Mouse (Mus musculus) forebrain, embryonic 14.5 days (tissue): ENCODE data around the gene Lpin3. TPM values are rescaled to one million over a fixed set of nuclear protein-coding genes. Genes with fewer than 3 reads are reported as not detected.

Experiments used
- ATAC-seq: fragments of 200-750 bp; cut with Nextera tagmentation; 2 replicates; pipeline ENCODE4 v1.8.0; 2017; ENCODE audit warnings: mild to moderate bottlenecking, moderate library complexity
- DNase-seq: peaks from one replicate; pipeline ENCODE4 v3.0.0-alpha.2; 2015; ENCODE audit warnings: low spot score
- H3K27ac ChIP-seq: fragments of 300-500 bp; sonication (generic); 2 replicates; pipeline ENCODE4 v1.5.1; 2014; ENCODE audit warnings: low read depth, mild to moderate bottlenecking, control low read depth, low read length, moderate library complexity
- H3K27me3 ChIP-seq: fragments of 300-500 bp; sonication (generic); replicated peaks from 2 replicates; pipeline ENCODE4 v1.6.1; 2014; ENCODE audit warnings: low read length, control low read depth, mixed read lengths; ENCODE audit not compliant: control insufficient read depth, insufficient read depth
- H3K36me3 ChIP-seq: fragments of 300-500 bp; sonication (generic); 2 replicates; pipeline ENCODE4 v1.6.1; 2014; ENCODE audit warnings: low read length, control low read depth; ENCODE audit not compliant: control insufficient read depth, insufficient read depth
- H3K4me1 ChIP-seq: fragments of 300-500 bp; sonication (generic); 2 replicates; pipeline ENCODE4 v1.6.1; 2014; ENCODE audit warnings: antibody characterized with exemption, low read length, control low read depth; ENCODE audit not compliant: control insufficient read depth, insufficient read depth
- H3K4me2 ChIP-seq: fragments of 300-500 bp; sonication (generic); 2 replicates; pipeline ENCODE4 v1.6.1; 2014; ENCODE audit warnings: mild to moderate bottlenecking, control low read depth, low read length
- H3K4me3 ChIP-seq: fragments of 300-500 bp; sonication (generic); 2 replicates; pipeline ENCODE4 v1.5.1; 2014; ENCODE audit warnings: low read depth, low read length, control low read depth
- H3K9ac ChIP-seq: fragments of 300-500 bp; sonication (generic); 2 replicates; pipeline ENCODE4 v1.6.1; 2014; ENCODE audit warnings: mild to moderate bottlenecking, low read length, control low read depth, moderate library complexity
- H3K9me3 ChIP-seq: fragments of 300-500 bp; sonication (generic); replicated peaks from 2 replicates; pipeline ENCODE4 v1.6.1; 2016; ENCODE audit warnings: low read length, control low read depth, mixed read lengths; ENCODE audit not compliant: control insufficient read depth
- WGBS: fragments of 180-500 bp; shearing (Covaris S2); extraction: QIAGEN DNeasy Blood & Tissue Kit; methylation state at CpG from one replicate; pipeline ENCODE4 v1.1.7; 2014; 5-methylcytosine and 5-hydroxymethylcytosine counted together
- polyA plus RNA-seq: library from polyadenylated mRNA; unstranded; fragments of >200 nt; fragmentation: Nextera tagmentation; extraction: Ambion mirVana; gene quantifications from 2 replicates; pipeline ENCODE4 v1.2.1, GENCODE M21; 2014

Lpin3 gene
- polyA plus RNA-seq, result 0.08 TPM in 1 of 2 replicates, not detected in the other

DNA sequence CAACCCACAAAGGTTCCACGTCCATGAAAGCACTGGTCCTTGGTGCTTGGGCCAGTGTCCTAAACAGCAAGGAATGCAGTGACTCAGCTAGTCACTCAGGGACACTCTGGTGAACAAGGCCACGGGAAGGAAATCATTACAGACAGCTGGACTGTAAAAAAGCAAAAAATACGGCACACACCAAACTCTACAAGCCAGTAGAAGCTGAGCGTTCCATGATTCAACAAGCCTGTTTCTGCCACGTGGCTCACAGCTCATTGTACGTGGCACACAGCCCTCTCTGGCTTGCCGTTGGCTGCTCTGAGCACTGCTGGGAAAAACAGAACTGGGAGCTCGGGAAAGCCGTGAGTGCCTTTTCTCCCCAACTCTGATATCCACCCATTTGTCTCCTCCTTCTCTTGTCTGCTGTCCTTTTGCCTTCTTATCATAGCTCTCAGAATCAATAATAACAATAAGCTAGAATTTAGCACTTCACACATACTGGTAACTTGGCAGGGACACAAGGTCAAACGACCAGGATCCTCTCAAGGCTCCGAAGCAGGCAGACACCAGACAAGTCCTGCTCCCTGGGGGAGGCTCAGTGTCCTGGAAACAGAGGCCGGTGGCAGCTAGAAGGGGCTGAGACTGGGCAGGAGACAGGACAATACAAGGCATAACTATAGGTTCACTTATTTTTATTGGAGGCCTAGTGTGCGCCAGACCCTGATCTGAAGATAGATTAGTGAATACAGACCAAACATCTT lies at the start of gene Lpin3:
Gene Lpin3 (plus strand): TSS at position 218 of the 743 bp plus-strand sequence.
- Histone ChIP-seq H3K27me3 (no peaks in the 10 kb centered on the region), H3K9me3 (0 out of 2 replicates have a peak, but pooled peaks cover 2% of the 10 kb centered on the region), H3K4me3 (no peak within 1 kb of the TSS), H3K36me3 (no peaks in the 10 kb centered on the region), H3K4me1 (no peaks in the 10 kb centered on the region), H3K9ac (no peak within 1 kb of the TSS), H3K27ac (no peak within 1 kb of the TSS), H3K4me2 (no peak within 1 kb of the TSS)
- ATAC-seq (no peak), DNase-seq (peak; percentile 22)
- WGBS, result 73% methylated on average over 13 of the region's 13 CpGs

GRCm38 (mm10) chr2:160840838-160841237 lies 39.6 kb upstream of the Lpin3 start:
- Histone ChIP-seq H3K4me3 (no peak overlapping the region), H3K9me3 (no peaks in the 10 kb centered on the region), H3K27ac (no peak overlapping the region), H3K36me3 (no peaks in the 10 kb centered on the region), H3K27me3 (no peaks in the 10 kb centered on the region), H3K4me1 (no peaks in the 10 kb centered on the region), H3K9ac (no peak overlapping the region), H3K4me2 (no peak overlapping the region)
- peak; percentile 30 for DNase-seq
- ATAC-seq, result no peak

- no peak overlapping the region for H3K4me2 ChIP-seq
- no peaks in the 10 kb centered on the region for H3K27me3 ChIP-seq
- no peak overlapping the region for H3K4me3 ChIP-seq
- DNase-seq, result no peak
- H3K27ac ChIP-seq, result no peak overlapping the region
- H3K9ac ChIP-seq, result no peak overlapping the region
- H3K36me3 ChIP-seq, result no peaks in the 10 kb centered on the region
- no peaks in the 10 kb centered on the region for H3K4me1 ChIP-seq
- H3K9me3 ChIP-seq, result no peaks in the 10 kb centered on the region
- no peak for ATAC-seq
- 81% methylated on average over 1 of the region's 1 CpGs for WGBS
Observed at GRCm38 (mm10) chr2:160847664-160848063, 32.8 kb upstream of the Lpin3 start.

DNA sequence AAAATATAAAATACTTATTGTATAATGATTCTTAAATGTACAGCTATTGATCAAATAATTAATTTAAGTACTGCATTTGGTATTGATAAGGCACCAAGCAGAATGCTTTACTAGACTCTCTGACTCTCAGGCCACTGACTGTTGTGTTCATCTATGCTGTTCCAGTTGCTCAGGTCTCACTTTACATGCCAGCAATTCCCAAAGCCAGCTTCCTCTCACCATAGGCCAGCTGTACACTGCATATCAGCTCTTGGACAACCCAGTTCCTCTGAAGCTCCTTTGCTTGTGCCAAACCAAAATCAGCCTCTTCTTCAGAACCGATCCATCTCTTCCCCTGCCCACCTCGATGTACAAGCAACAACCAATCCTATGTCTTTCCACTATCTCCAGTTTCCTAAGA lies 32.3 kb upstream of the Lpin3 start:
- no peak for ATAC-seq
- H3K9ac ChIP-seq, result no peak overlapping the region
- 92% methylated on average over 2 of the region's 2 CpGs for WGBS
- H3K27me3 ChIP-seq, result no peaks in the 10 kb centered on the region
- H3K36me3 ChIP-seq, result no peaks in the 10 kb centered on the region
- H3K4me2 ChIP-seq, result no peak overlapping the region
- no peak for DNase-seq
- no peak overlapping the region for H3K4me3 ChIP-seq
- H3K9me3 ChIP-seq, result no peaks in the 10 kb centered on the region
- no peak overlapping the region for H3K27ac ChIP-seq
- H3K4me1 ChIP-seq, result no peaks in the 10 kb centered on the region

DNA sequence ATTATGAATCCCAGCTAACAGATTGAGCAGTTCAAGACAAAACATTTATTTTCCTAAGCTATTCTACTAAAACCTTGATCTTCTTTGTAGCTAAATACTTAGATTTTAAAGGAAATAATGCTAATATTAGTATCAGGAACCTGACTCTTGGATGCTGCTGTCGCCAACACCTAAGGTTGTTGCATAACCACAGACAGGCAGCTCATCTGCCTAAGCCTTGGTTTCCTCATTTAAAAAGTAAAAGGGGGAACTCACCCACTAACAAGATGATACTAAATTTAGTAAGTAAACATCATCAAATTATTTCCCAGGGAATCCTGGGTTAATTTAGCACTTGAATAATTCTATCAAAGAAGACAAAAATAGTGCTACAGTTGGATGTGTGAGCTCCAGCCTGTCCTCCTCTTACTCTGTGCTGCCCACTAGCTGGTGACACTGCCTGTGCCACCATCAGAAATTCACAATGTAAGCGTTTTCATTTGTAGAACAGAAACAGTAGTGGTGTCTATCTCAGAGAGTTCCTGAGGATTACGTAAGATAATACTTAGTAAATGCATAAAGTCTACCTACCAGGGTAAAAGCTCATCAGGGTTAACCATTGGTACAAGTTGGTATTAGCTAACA lies 30.7 kb upstream of the Lpin3 start:
- ATAC-seq, result no peak
- WGBS, result 86% methylated on average over 3 of the region's 3 CpGs
- no peaks in the 10 kb centered on the region for H3K4me1 ChIP-seq
- no peak overlapping the region for H3K4me3 ChIP-seq
- H3K36me3 ChIP-seq, result no peaks in the 10 kb centered on the region
- H3K9ac ChIP-seq, result no peak overlapping the region
- H3K4me2 ChIP-seq, result no peak overlapping the region
- no peaks in the 10 kb centered on the region for H3K27me3 ChIP-seq
- H3K9me3 ChIP-seq, result no peaks in the 10 kb centered on the region
- DNase-seq, result no peak
- H3K27ac ChIP-seq, result no peak overlapping the region

- ATAC-seq, result no peak
- DNase-seq, result no peak
- H3K9me3 ChIP-seq, result no peaks in the 10 kb centered on the region
- 84% methylated on average over 3 of the region's 3 CpGs for WGBS
- H3K27ac ChIP-seq, result no peak overlapping the region
- H3K4me3 ChIP-seq, result no peak overlapping the region
- H3K36me3 ChIP-seq, result no peaks in the 10 kb centered on the region
- no peak overlapping the region for H3K9ac ChIP-seq
- no peaks in the 10 kb centered on the region for H3K27me3 ChIP-seq
- no peak overlapping the region for H3K4me2 ChIP-seq
- no peaks in the 10 kb centered on the region for H3K4me1 ChIP-seq
Observed at GRCm38 (mm10) chr2:160850360-160850759, 30.1 kb upstream of the Lpin3 start.

GRCm38 (mm10) chr2:160854687-160855086 lies 25.8 kb upstream of the Lpin3 start:
- Histone ChIP-seq H3K9ac (no peak overlapping the region), H3K36me3 (no peaks in the 10 kb centered on the region), H3K4me3 (no peak overlapping the region), H3K4me1 (no peaks in the 10 kb centered on the region), H3K9me3 (no peaks in the 10 kb centered on the region), H3K4me2 (no peak overlapping the region), H3K27ac (no peak overlapping the region), H3K27me3 (no peaks in the 10 kb centered on the region)
- ATAC-seq (no peak; the same call in 1 of the 2 replicates), DNase-seq (peak; percentile 68)

GRCm38 (mm10) chr2:160856359-160857102 lies 23.9 kb upstream of the Lpin3 start:
- ATAC-seq, result no peak
- Histone ChIP-seq H3K36me3 (no peaks in the 10 kb centered on the region), H3K9ac (no peak overlapping the region), H3K9me3 (no peaks in the 10 kb centered on the region), H3K4me1 (no peaks in the 10 kb centered on the region), H3K27ac (no peak overlapping the region), H3K27me3 (no peaks in the 10 kb centered on the region), H3K4me3 (no peak overlapping the region), H3K4me2 (no peak overlapping the region)
- no peak for DNase-seq
- 81% methylated on average over 5 of the region's 5 CpGs for WGBS

DNA sequence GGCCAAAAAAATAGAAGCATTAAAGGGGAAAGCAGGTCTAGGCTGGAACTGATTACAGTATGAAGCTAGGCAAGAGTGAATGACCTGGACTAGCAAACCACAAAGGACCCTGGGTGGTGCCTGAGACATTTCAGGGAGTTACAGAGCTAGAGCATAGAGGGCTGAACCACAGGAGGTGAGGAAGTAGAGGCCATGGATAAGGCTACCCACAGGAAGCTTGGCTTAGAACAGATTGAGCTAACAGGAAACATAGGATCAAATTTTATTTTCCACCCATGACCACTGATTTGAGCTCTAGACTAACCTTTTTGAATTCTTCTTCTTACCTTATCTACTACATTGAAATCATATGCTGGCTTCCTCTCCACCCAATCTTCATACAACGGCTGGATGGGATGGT lies 20.1 kb upstream of the Lpin3 start:
- H3K27ac ChIP-seq, result no peak overlapping the region
- 90% methylated on average over 1 of the region's 1 CpGs for WGBS

More for the DNA sequence above, 20.1 kb upstream of the Lpin3 start:
- DNase-seq (no peak), ATAC-seq (no peak)
- H3K4me1 ChIP-seq, result no peaks in the 10 kb centered on the region
- no peak overlapping the region for H3K4me2 ChIP-seq
- H3K4me3 ChIP-seq, result no peak overlapping the region
- H3K9ac ChIP-seq, result no peak overlapping the region
- H3K27me3 ChIP-seq, result no peaks in the 10 kb centered on the region
- H3K9me3 ChIP-seq, result no peaks in the 10 kb centered on the region
- no peaks in the 10 kb centered on the region for H3K36me3 ChIP-seq
